Mouse (Mus musculus) lung, postnatal 0 days (tissue): ENCODE measurements at regions not wholly inside any gene's neighbourhood (a gene's known extent, or its start where the extent isn't known, plus 50 kb on each side); places are given as distances from the start of the nearest gene placed in this dataset.

ENCODE experiments used
- CTCF ChIP-seq: IDR thresholded peaks from 2 replicates; pipeline ENCODE4 v1.5.1; 2016; ENCODE audit warnings: antibody characterized with exemption, mild to moderate bottlenecking
- EP300 ChIP-seq: IDR thresholded peaks from 2 replicates; pipeline ENCODE4 v1.6.1; 2016; ENCODE audit warnings: antibody characterized with exemption, mild to moderate bottlenecking, control low read depth

- TF ChIP-seq CTCF (no peak), EP300 (no peak)
Measured at GRCm38 (mm10) chr2:51284781-51285225, 135.9 kb upstream of the Rnd3 start.
